Mouse (Mus musculus): ENCODE measurements around the gene Phf7. TPM values are rescaled to one million over a fixed set of nuclear protein-coding genes. Genes with fewer than 3 reads are reported as not detected.

The Phf7 gene
- polyA plus RNA-seq, 1 experiment from 2014 or later = 12.7 TPM

- H3K4me2 ChIP-seq (ENCODE audit: low read depth, low read length) = peak within 1 kb of the TSS; percentile 14; the same call in 1 of the 2 replicates
- H3K27ac ChIP-seq (ENCODE audit: low read length) = no peak within 1 kb of the TSS
- H3K9me3 ChIP-seq (replicated peaks; ENCODE audit: control insufficient read depth, low read length) = no peaks in the 10 kb centered on the region
- no peak for ATAC-seq (ENCODE audit: insufficient read depth, low FRiP score)
- no peak within 1 kb of the TSS for H3K4me3 ChIP-seq (replicated peaks; ENCODE audit: low read length)
- no peaks in the 10 kb centered on the region for H3K36me3 ChIP-seq (ENCODE audit: control insufficient read depth, insufficient read depth, low read length)
- 0 out of 2 replicates have a peak, but pooled peaks cover 2% of the 10 kb centered on the region for H3K4me1 ChIP-seq (ENCODE audit: control insufficient read depth, insufficient read depth, low read length)
- peak within 1 kb of the TSS; percentile 41 for H3K9ac ChIP-seq (ENCODE audit: low read length)
- 59% methylated on average over 2 of the region's 2 CpGs for WGBS
- H3K27me3 ChIP-seq (ENCODE audit: control insufficient read depth, insufficient read depth, low read length) = no peaks in the 10 kb centered on the region
Measured at GRCm38 (mm10) chr14:31216846-31217245, 34.3 kb downstream of the Phf7 start, which contains the start of gene Nisch. Nisch (minus strand) TSS chr14:31216946.

GRCm38 (mm10) chr14:31215157-31216002 lies 35.7 kb downstream of the Phf7 start:
- ATAC-seq (ENCODE audit: insufficient read depth, low FRiP score) = peak; percentile 38; the same call in 1 of the 2 replicates
- H3K4me2 ChIP-seq (ENCODE audit: low read depth, low read length) = no peak overlapping the region
- H3K9me3 ChIP-seq (replicated peaks; ENCODE audit: control insufficient read depth, low read length) = no peaks in the 10 kb centered on the region
- no peak overlapping the region for H3K27ac ChIP-seq (ENCODE audit: low read length)
- WGBS = 35% methylated on average over 15 of the region's 15 CpGs
- 0 out of 2 replicates have a peak, but pooled peaks cover 2% of the 10 kb centered on the region for H3K4me1 ChIP-seq (ENCODE audit: control insufficient read depth, insufficient read depth, low read length)
- no peak overlapping the region for H3K9ac ChIP-seq (ENCODE audit: low read length)
- H3K27me3 ChIP-seq (ENCODE audit: control insufficient read depth, insufficient read depth, low read length) = no peaks in the 10 kb centered on the region
- no peak overlapping the region for H3K4me3 ChIP-seq (replicated peaks; ENCODE audit: low read length)
- no peaks in the 10 kb centered on the region for H3K36me3 ChIP-seq (ENCODE audit: control insufficient read depth, insufficient read depth, low read length)

GRCm38 (mm10) chr14:31214684-31215083 lies 36.4 kb downstream of the Phf7 start:
- H3K27ac ChIP-seq (ENCODE audit: low read length) = no peak overlapping the region
- ATAC-seq (ENCODE audit: insufficient read depth, low FRiP score) = no peak

GRCm38 (mm10) chr14:31213868-31214267 lies 37.2 kb downstream of the Phf7 start:
- Histone ChIP-seq H3K4me3 (replicated peaks; ENCODE audit: low read length) (no peak overlapping the region), H3K4me2 (ENCODE audit: low read depth, low read length) (no peak overlapping the region), H3K27me3 (ENCODE audit: control insufficient read depth, insufficient read depth, low read length) (no peaks in the 10 kb centered on the region), H3K27ac (ENCODE audit: low read length) (no peak overlapping the region), H3K36me3 (ENCODE audit: control insufficient read depth, insufficient read depth, low read length) (no peaks in the 10 kb centered on the region), H3K4me1 (ENCODE audit: control insufficient read depth, insufficient read depth, low read length) (0 out of 2 replicates have a peak, but pooled peaks cover 2% of the 10 kb centered on the region), H3K9ac (ENCODE audit: low read length) (no peak overlapping the region), H3K9me3 (replicated peaks; ENCODE audit: control insufficient read depth, low read length) (no peaks in the 10 kb centered on the region)
- no peak for ATAC-seq (ENCODE audit: insufficient read depth, low FRiP score)
- 68% methylated on average over 8 of the region's 8 CpGs for WGBS

More at GRCm38 (mm10) chr14:31214684-31215083, 36.4 kb downstream of the Phf7 start:
- H3K4me2 ChIP-seq (ENCODE audit: low read depth, low read length) = no peak overlapping the region
- H3K4me1 ChIP-seq (ENCODE audit: control insufficient read depth, insufficient read depth, low read length) = 0 out of 2 replicates have a peak, but pooled peaks cover 2% of the 10 kb centered on the region
- no peaks in the 10 kb centered on the region for H3K36me3 ChIP-seq (ENCODE audit: control insufficient read depth, insufficient read depth, low read length)
- 84% methylated on average over 3 of the region's 3 CpGs for WGBS
- no peaks in the 10 kb centered on the region for H3K27me3 ChIP-seq (ENCODE audit: control insufficient read depth, insufficient read depth, low read length)
- no peaks in the 10 kb centered on the region for H3K9me3 ChIP-seq (replicated peaks; ENCODE audit: control insufficient read depth, low read length)
- no peak overlapping the region for H3K4me3 ChIP-seq (replicated peaks; ENCODE audit: low read length)
- no peak overlapping the region for H3K9ac ChIP-seq (ENCODE audit: low read length)

- Histone ChIP-seq H3K9me3 (replicated peaks; ENCODE audit: control insufficient read depth, low read length) (no peaks in the 10 kb centered on the region), H3K4me1 (ENCODE audit: control insufficient read depth, insufficient read depth, low read length) (0 out of 2 replicates have a peak, but pooled peaks cover under 1% of the 10 kb centered on the region), H3K27me3 (ENCODE audit: control insufficient read depth, insufficient read depth, low read length) (no peaks in the 10 kb centered on the region), H3K4me2 (ENCODE audit: low read depth, low read length) (no peak overlapping the region), H3K4me3 (replicated peaks; ENCODE audit: low read length) (no peak overlapping the region), H3K36me3 (ENCODE audit: control insufficient read depth, insufficient read depth, low read length) (no peaks in the 10 kb centered on the region), H3K27ac (ENCODE audit: low read length) (no peak overlapping the region), H3K9ac (ENCODE audit: low read length) (0 out of 2 replicates have a peak overlapping the region, but pooled peaks have one; percentile 31)
- WGBS = 63% methylated on average over 3 of the region's 3 CpGs
- ATAC-seq (ENCODE audit: insufficient read depth, low FRiP score) = no peak
Measured at GRCm38 (mm10) chr14:31212499-31212898, 38.6 kb downstream of the Phf7 start.

- 86% methylated on average over 6 of the region's 6 CpGs for WGBS
- 0 out of 2 replicates have a peak, but pooled peaks cover 7% of the 10 kb centered on the region for H3K4me1 ChIP-seq (ENCODE audit: control insufficient read depth, insufficient read depth, low read length)
- H3K9ac ChIP-seq (ENCODE audit: low read length) = no peak overlapping the region
- no peak overlapping the region for H3K4me2 ChIP-seq (ENCODE audit: low read depth, low read length)
- H3K27ac ChIP-seq (ENCODE audit: low read length) = no peak overlapping the region
- H3K36me3 ChIP-seq (ENCODE audit: control insufficient read depth, insufficient read depth, low read length) = no peaks in the 10 kb centered on the region
- H3K27me3 ChIP-seq (ENCODE audit: control insufficient read depth, insufficient read depth, low read length) = no peaks in the 10 kb centered on the region
- no peak overlapping the region for H3K4me3 ChIP-seq (replicated peaks; ENCODE audit: low read length)
- H3K9me3 ChIP-seq (replicated peaks; ENCODE audit: control insufficient read depth, low read length) = no peaks in the 10 kb centered on the region
- ATAC-seq (ENCODE audit: insufficient read depth, low FRiP score) = no peak
Measured at GRCm38 (mm10) chr14:31211854-31212253, 39.3 kb downstream of the Phf7 start.

GRCm38 (mm10) chr14:31209133-31209557 lies 42.0 kb downstream of the Phf7 start:
- H3K36me3 ChIP-seq (ENCODE audit: control insufficient read depth, insufficient read depth, low read length) = no peaks in the 10 kb centered on the region
- no peak overlapping the region for H3K4me3 ChIP-seq (replicated peaks; ENCODE audit: low read length)
- WGBS = 67% methylated on average over 4 of the region's 4 CpGs
- peaks cover 18% of the 10 kb centered on the region for H3K4me1 ChIP-seq (ENCODE audit: control insufficient read depth, insufficient read depth, low read length)
- no peak overlapping the region for H3K27ac ChIP-seq (ENCODE audit: low read length)
- no peak overlapping the region for H3K4me2 ChIP-seq (ENCODE audit: low read depth, low read length)
- H3K27me3 ChIP-seq (ENCODE audit: control insufficient read depth, insufficient read depth, low read length) = no peaks in the 10 kb centered on the region
- ATAC-seq (ENCODE audit: insufficient read depth, low FRiP score) = no peak
- no peaks in the 10 kb centered on the region for H3K9me3 ChIP-seq (replicated peaks; ENCODE audit: control insufficient read depth, low read length)
- no peak overlapping the region for H3K9ac ChIP-seq (ENCODE audit: low read length)

- no peak for ATAC-seq (ENCODE audit: insufficient read depth, low FRiP score)
- H3K27ac ChIP-seq (ENCODE audit: low read length) = no peak within 1 kb of the TSS
- 63% methylated on average over 2 of the region's 2 CpGs for WGBS
- no peaks in the 10 kb centered on the region for H3K9me3 ChIP-seq (replicated peaks; ENCODE audit: control insufficient read depth, low read length)
- peaks cover 18% of the 10 kb centered on the region for H3K4me1 ChIP-seq (ENCODE audit: control insufficient read depth, insufficient read depth, low read length)
- H3K27me3 ChIP-seq (ENCODE audit: control insufficient read depth, insufficient read depth, low read length) = no peaks in the 10 kb centered on the region
- H3K4me2 ChIP-seq (ENCODE audit: low read depth, low read length) = peak within 1 kb of the TSS; percentile 94
- peak within 1 kb of the TSS; percentile 84; the same call in 1 of the 2 replicates for H3K4me3 ChIP-seq (replicated peaks; ENCODE audit: low read length)
- 0 out of 2 replicates have a peak, but pooled peaks cover 3% of the 10 kb centered on the region for H3K36me3 ChIP-seq (ENCODE audit: control insufficient read depth, insufficient read depth, low read length)
- H3K9ac ChIP-seq (ENCODE audit: low read length) = peak within 1 kb of the TSS; percentile 94
Measured at GRCm38 (mm10) chr14:31208084-31208483, 43.0 kb downstream of the Phf7 start, which contains the start of gene Tnnc1. Tnnc1 (plus strand) TSS chr14:31208312.
